Mouse (Mus musculus) midbrain, embryonic 13.5 days (tissue): ENCODE measurements at regions not wholly inside any gene's neighbourhood (a gene's known extent, or its start where the extent isn't known, plus 50 kb on each side); places are given as distances from the start of the nearest gene placed in this dataset.

Experiments
- ATAC-seq: fragments of 200-750 bp; cut with Nextera tagmentation; 2 replicates; pipeline ENCODE4 v1.8.0; 2017; ENCODE audit warnings: mild to moderate bottlenecking, moderate TSS enrichment, moderate library complexity
- H3K27ac ChIP-seq: fragments of 300-500 bp; sonication (generic); 2 replicates; pipeline ENCODE4 v1.5.1; 2015; ENCODE audit warnings: inconsistent platforms, mild to moderate bottlenecking, moderate library complexity
- H3K27me3 ChIP-seq: fragments of 300-500 bp; sonication (generic); 2 replicates; pipeline ENCODE4 v1.6.1; 2015; ENCODE audit warnings: mild to moderate bottlenecking, inconsistent platforms
- H3K36me3 ChIP-seq: fragments of 300-500 bp; sonication (generic); 2 replicates; pipeline ENCODE4 v1.6.1; 2015; ENCODE audit warnings: mild to moderate bottlenecking, inconsistent platforms
- H3K4me1 ChIP-seq: fragments of 300-500 bp; sonication (generic); replicated peaks from 2 replicates; pipeline ENCODE4 v1.6.1; 2015; ENCODE audit warnings: inconsistent platforms
- H3K4me2 ChIP-seq: fragments of 300-500 bp; sonication (generic); replicated peaks from 2 replicates; pipeline ENCODE4 v1.6.1; 2015; ENCODE audit warnings: moderate library complexity, mild to moderate bottlenecking, inconsistent platforms
- H3K4me3 ChIP-seq: fragments of 300-500 bp; sonication (generic); replicated peaks from 2 replicates; pipeline ENCODE4 v1.5.1; 2015; ENCODE audit warnings: mild to moderate bottlenecking, inconsistent platforms
- H3K9ac ChIP-seq: fragments of 300-500 bp; sonication (generic); replicated peaks from 2 replicates; pipeline ENCODE4 v1.6.1; 2015; ENCODE audit warnings: mild to moderate bottlenecking, inconsistent platforms
- H3K9me3 ChIP-seq: fragments of 300-500 bp; sonication (generic); 2 replicates; pipeline ENCODE4 v1.6.1; 2016; ENCODE audit warnings: mild to moderate bottlenecking, inconsistent platforms
- WGBS: fragments of 180-500 bp; shearing (Covaris S2); methylation state at CpG from one replicate; pipeline ENCODE4 v1.1.7; 2015; 5-methylcytosine and 5-hydroxymethylcytosine counted together

GRCm38 (mm10) chr7:134436917-134437316 lies 51.5 kb upstream of the D7Ertd443e start:
- no peak overlapping the region for H3K9ac ChIP-seq
- H3K9me3 ChIP-seq, result no peaks in the 10 kb centered on the region
- H3K4me2 ChIP-seq, result no peak overlapping the region
- H3K27ac ChIP-seq, result no peak overlapping the region
- no peaks in the 10 kb centered on the region for H3K4me1 ChIP-seq
- 95% methylated on average over 3 of the region's 3 CpGs for WGBS
- no peak overlapping the region for H3K4me3 ChIP-seq
- ATAC-seq, result no peak
- no peaks in the 10 kb centered on the region for H3K36me3 ChIP-seq
- no peaks in the 10 kb centered on the region for H3K27me3 ChIP-seq

DNA sequence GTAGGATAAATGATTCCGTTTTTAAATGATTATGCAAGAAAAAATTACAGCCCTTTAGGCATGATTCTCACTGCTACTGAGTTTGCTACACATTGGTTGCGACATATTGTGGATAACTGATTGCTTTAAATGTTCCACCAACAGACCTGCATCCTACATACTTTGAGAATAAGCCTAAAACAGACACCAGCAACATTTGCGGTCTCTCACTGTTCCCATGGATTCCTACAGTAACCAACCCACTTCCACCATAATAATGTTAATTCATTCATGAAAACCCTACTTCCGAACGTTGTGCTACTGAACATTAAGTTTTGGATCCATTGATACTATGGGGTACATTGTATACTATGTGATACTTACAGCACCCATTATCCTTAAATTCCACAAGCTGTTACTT lies 53.8 kb upstream of the D7Ertd443e start:
- no peak for ATAC-seq
- no peak overlapping the region for H3K4me3 ChIP-seq
- no peak overlapping the region for H3K9ac ChIP-seq
- H3K27me3 ChIP-seq, result no peaks in the 10 kb centered on the region
- H3K4me1 ChIP-seq, result no peaks in the 10 kb centered on the region
- H3K36me3 ChIP-seq, result no peaks in the 10 kb centered on the region
- H3K9me3 ChIP-seq, result no peaks in the 10 kb centered on the region
- H3K27ac ChIP-seq, result no peak overlapping the region
- 95% methylated on average over 5 of the region's 5 CpGs for WGBS
- no peak overlapping the region for H3K4me2 ChIP-seq

DNA sequence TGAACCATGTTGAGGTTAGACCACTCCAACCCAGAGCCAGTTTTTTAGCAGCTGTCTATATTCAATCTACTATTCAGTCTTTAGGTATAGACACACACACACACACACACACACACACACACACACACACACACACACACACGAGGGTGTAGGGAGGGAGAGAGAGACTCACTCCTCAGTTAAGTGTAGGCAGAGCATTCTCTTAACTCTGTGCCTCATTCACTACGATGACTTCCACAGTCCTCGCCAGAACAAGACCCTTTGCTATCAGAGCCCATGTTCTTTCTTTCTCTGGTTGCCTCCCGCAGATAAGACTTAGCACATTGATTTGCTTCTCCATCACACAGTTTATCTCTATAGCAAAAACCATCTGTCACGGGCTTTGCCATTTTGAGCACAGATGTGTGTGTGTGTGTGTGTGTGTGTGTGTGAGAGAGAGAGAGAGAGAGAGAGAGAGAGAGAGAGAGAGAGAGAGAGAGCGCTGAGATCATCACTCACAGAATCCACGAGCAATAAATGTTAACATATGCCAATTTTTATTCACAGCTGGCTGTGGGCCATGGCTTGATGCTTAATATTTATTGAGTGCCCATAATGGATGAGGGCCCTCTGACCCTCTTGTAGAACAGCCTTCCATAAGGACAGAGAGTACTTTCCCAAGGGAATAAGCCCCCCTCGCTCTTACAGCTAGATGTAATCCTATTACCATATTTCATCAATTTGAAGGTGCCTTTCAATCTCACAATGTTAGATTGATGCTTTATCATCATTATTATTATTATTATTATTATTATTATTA lies 59.7 kb upstream of the D7Ertd443e start:
- ATAC-seq, result no peak
- Histone ChIP-seq H3K9ac (no peak overlapping the region), H3K4me2 (no peak overlapping the region), H3K4me3 (no peak overlapping the region), H3K27me3 (no peaks in the 10 kb centered on the region), H3K4me1 (0 out of 2 replicates have a peak, but pooled peaks cover 3% of the 10 kb centered on the region), H3K9me3 (no peaks in the 10 kb centered on the region), H3K27ac (no peak overlapping the region), H3K36me3 (no peaks in the 10 kb centered on the region)
- WGBS, result 64% methylated on average over 7 of the region's 8 CpGs

GRCm38 (mm10) chr7:134447648-134448202 lies 62.3 kb upstream of the D7Ertd443e start:
- H3K4me3 ChIP-seq, result no peak overlapping the region
- H3K27me3 ChIP-seq, result no peaks in the 10 kb centered on the region
- H3K4me2 ChIP-seq, result no peak overlapping the region
- no peak overlapping the region for H3K27ac ChIP-seq
- ATAC-seq, result no peak
- no peaks in the 10 kb centered on the region for H3K9me3 ChIP-seq
- no peaks in the 10 kb centered on the region for H3K36me3 ChIP-seq
- no peak overlapping the region for H3K9ac ChIP-seq
- H3K4me1 ChIP-seq, result 0 out of 2 replicates have a peak, but pooled peaks cover 3% of the 10 kb centered on the region

- WGBS, result 76% methylated on average over 2 of the region's 2 CpGs
- Histone ChIP-seq H3K36me3 (no peaks in the 10 kb centered on the region), H3K4me1 (0 out of 2 replicates have a peak, but pooled peaks cover 3% of the 10 kb centered on the region), H3K4me2 (no peak overlapping the region), H3K27me3 (no peaks in the 10 kb centered on the region), H3K4me3 (no peak overlapping the region), H3K27ac (no peak overlapping the region), H3K9ac (no peak overlapping the region), H3K9me3 (no peaks in the 10 kb centered on the region)
- no peak for ATAC-seq
Observed at GRCm38 (mm10) chr7:134448831-134449230, 63.4 kb upstream of the D7Ertd443e start.

DNA sequence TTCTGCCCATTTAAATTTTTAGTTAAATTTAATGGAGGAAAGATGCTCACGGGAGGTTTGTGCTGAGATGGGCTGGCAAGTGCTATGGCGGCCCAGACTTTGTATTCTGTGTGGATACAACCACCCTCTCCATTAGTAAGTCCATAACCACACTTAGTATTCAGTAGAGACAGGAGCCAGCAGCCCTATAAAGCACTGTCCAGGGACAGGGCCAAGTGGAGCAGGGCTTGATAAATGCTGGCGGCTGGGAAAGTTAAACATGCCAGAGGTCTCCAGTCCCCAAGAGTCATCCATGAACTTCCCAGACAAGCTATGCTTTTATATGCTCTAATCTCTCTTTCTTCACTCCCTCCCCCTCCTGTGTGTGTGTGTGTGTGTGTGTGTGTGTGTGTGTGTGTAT lies 77.2 kb upstream of the D7Ertd443e start:
- 63% methylated on average over 3 of the region's 3 CpGs for WGBS

GRCm38 (mm10) chr7:134463380-134463779 lies 77.9 kb upstream of the D7Ertd443e start:
- H3K9me3 ChIP-seq, result no peaks in the 10 kb centered on the region
- H3K27ac ChIP-seq, result no peak overlapping the region
- ATAC-seq, result no peak
- no peak overlapping the region for H3K9ac ChIP-seq
- H3K4me1 ChIP-seq, result 0 out of 2 replicates have a peak, but pooled peaks cover 3% of the 10 kb centered on the region
- no peak overlapping the region for H3K4me3 ChIP-seq
- 94% methylated on average over 4 of the region's 4 CpGs for WGBS
- H3K4me2 ChIP-seq, result no peak overlapping the region
- H3K27me3 ChIP-seq, result no peaks in the 10 kb centered on the region
- H3K36me3 ChIP-seq, result no peaks in the 10 kb centered on the region

More for the DNA sequence above, 77.2 kb upstream of the D7Ertd443e start:
- no peak for ATAC-seq
- H3K4me3 ChIP-seq, result no peak overlapping the region
- no peaks in the 10 kb centered on the region for H3K36me3 ChIP-seq
- H3K4me2 ChIP-seq, result no peak overlapping the region
- no peak overlapping the region for H3K27ac ChIP-seq
- H3K4me1 ChIP-seq, result 0 out of 2 replicates have a peak, but pooled peaks cover 3% of the 10 kb centered on the region
- H3K9ac ChIP-seq, result no peak overlapping the region
- no peaks in the 10 kb centered on the region for H3K9me3 ChIP-seq
- H3K27me3 ChIP-seq, result no peaks in the 10 kb centered on the region

GRCm38 (mm10) chr7:134467216-134467615 lies 81.8 kb upstream of the D7Ertd443e start:
- WGBS, result 94% methylated on average over 3 of the region's 3 CpGs
- ATAC-seq, result no peak
- Histone ChIP-seq H3K27me3 (no peaks in the 10 kb centered on the region), H3K4me1 (no peaks in the 10 kb centered on the region), H3K9ac (no peak overlapping the region), H3K27ac (no peak overlapping the region), H3K9me3 (no peaks in the 10 kb centered on the region), H3K36me3 (no peaks in the 10 kb centered on the region), H3K4me2 (no peak overlapping the region), H3K4me3 (no peak overlapping the region)

- no peak overlapping the region for H3K4me3 ChIP-seq
- no peak overlapping the region for H3K9ac ChIP-seq
- 23% methylated on average over 2 of the region's 2 CpGs for WGBS
- H3K9me3 ChIP-seq, result no peaks in the 10 kb centered on the region
- H3K27me3 ChIP-seq, result no peaks in the 10 kb centered on the region
- no peak for ATAC-seq
- H3K4me1 ChIP-seq, result no peaks in the 10 kb centered on the region
- H3K36me3 ChIP-seq, result no peaks in the 10 kb centered on the region
- no peak overlapping the region for H3K4me2 ChIP-seq
- no peak overlapping the region for H3K27ac ChIP-seq
Observed at GRCm38 (mm10) chr7:134471286-134471685, 85.8 kb upstream of the D7Ertd443e start.

GRCm38 (mm10) chr7:134491326-134491725 lies 105.9 kb upstream of the D7Ertd443e start:
- no peaks in the 10 kb centered on the region for H3K27me3 ChIP-seq
- H3K4me3 ChIP-seq, result no peak overlapping the region
- H3K9ac ChIP-seq, result no peak overlapping the region
- no peak overlapping the region for H3K27ac ChIP-seq
- WGBS, result 65% methylated on average over 4 of the region's 4 CpGs
- no peak for ATAC-seq
- no peaks in the 10 kb centered on the region for H3K4me1 ChIP-seq
- no peak overlapping the region for H3K4me2 ChIP-seq
- no peaks in the 10 kb centered on the region for H3K36me3 ChIP-seq
- no peaks in the 10 kb centered on the region for H3K9me3 ChIP-seq

DNA sequence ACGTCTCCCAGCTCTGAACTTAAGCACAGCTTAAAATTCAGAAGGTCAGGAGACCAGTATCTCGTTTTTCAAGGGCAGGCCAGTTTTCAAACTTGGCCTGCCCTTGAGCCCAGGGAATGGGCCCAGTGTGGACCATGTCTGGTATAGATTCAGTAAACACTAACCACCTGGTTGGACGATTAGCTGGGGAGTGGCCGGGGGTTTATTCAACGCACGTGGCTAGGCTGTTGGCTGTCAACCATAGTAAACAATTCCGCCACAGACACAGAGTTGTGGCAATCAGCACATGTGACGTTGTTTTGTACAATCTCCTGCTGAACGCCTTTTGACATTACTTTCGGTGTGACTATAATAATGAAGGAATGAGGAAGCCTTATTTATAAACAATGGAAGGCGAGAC lies 111.8 kb upstream of the D7Ertd443e start:
- Histone ChIP-seq H3K36me3 (no peaks in the 10 kb centered on the region), H3K27ac (no peak overlapping the region), H3K9ac (no peak overlapping the region), H3K9me3 (no peaks in the 10 kb centered on the region), H3K4me1 (0 out of 2 replicates have a peak, but pooled peaks cover 8% of the 10 kb centered on the region), H3K4me3 (no peak overlapping the region), H3K27me3 (no peaks in the 10 kb centered on the region), H3K4me2 (no peak overlapping the region)
- 83% methylated on average over 11 of the region's 11 CpGs for WGBS
- no peak for ATAC-seq

- no peak overlapping the region for H3K4me2 ChIP-seq
- no peak for ATAC-seq
- no peak overlapping the region for H3K9ac ChIP-seq
Observed at GRCm38 (mm10) chr7:134497870-134498269, 112.4 kb upstream of the D7Ertd443e start.

More at GRCm38 (mm10) chr7:134497870-134498269, 112.4 kb upstream of the D7Ertd443e start:
- Histone ChIP-seq H3K9me3 (no peaks in the 10 kb centered on the region), H3K36me3 (no peaks in the 10 kb centered on the region), H3K4me1 (0 out of 2 replicates have a peak, but pooled peaks cover 8% of the 10 kb centered on the region), H3K27me3 (no peaks in the 10 kb centered on the region), H3K4me3 (no peak overlapping the region), H3K27ac (no peak overlapping the region)
- 84% methylated on average over 4 of the region's 4 CpGs for WGBS
